Mouse (Mus musculus): Measurements from ENCODE around the gene Rbfox1. TPM values are rescaled to one million over a fixed set of nuclear protein-coding genes. Genes with fewer than 3 reads are reported as not detected.

Rbfox1 gene
- polyA plus RNA-seq, 1 experiment from 2014 or later, result 1.6 TPM

DNA sequence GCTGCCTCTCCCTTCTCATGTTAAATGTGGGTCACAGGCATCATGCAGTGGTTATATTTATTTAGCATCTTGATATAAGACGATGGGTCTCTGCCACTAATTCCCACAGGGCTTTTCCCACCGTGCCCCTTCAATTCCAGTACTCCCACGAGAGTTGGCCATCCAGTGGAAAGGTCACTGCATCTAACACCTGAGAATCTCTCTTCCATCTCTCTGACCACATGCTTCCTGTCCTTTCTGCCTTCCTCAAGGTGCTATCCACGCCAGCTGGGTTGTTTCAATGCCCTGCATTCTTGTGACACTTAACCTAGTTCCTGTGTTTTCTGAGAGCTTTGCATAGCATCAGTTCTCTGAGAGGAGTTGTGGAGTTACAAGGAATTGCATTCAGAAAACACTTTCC lies 1112.0 kb downstream of the Rbfox1 start:
- H3K9me3 ChIP-seq (ENCODE audit: control insufficient read depth, low read length), result no peaks in the 10 kb centered on the region
- no peak overlapping the region for H3K27ac ChIP-seq (ENCODE audit: low read length)
- ATAC-seq (ENCODE audit: low read depth), result no peak
- no peak overlapping the region for H3K9ac ChIP-seq (ENCODE audit: low read length)
- no peaks in the 10 kb centered on the region for H3K27me3 ChIP-seq (ENCODE audit: control insufficient read depth, insufficient read depth, low read depth, low read length)
- H3K4me1 ChIP-seq (replicated peaks; ENCODE audit: control insufficient read depth, insufficient read depth, low read length), result no peaks in the 10 kb centered on the region
- 36% methylated on average over 4 of the region's 4 CpGs for WGBS
- H3K36me3 ChIP-seq (ENCODE audit: control insufficient read depth, insufficient read depth, low read length), result no peaks in the 10 kb centered on the region
- no peak overlapping the region for H3K4me3 ChIP-seq (ENCODE audit: low read length)
- no peak overlapping the region for H3K4me2 ChIP-seq (ENCODE audit: low read depth, low read length)

GRCm38 (mm10) chr16:6997834-6998233 lies 1112.7 kb downstream of the Rbfox1 start:
- Histone ChIP-seq H3K27ac (ENCODE audit: low read length) (no peak overlapping the region), H3K27me3 (ENCODE audit: control insufficient read depth, insufficient read depth, low read depth, low read length) (no peaks in the 10 kb centered on the region), H3K4me3 (ENCODE audit: low read length) (no peak overlapping the region), H3K4me1 (replicated peaks; ENCODE audit: control insufficient read depth, insufficient read depth, low read length) (no peaks in the 10 kb centered on the region), H3K9ac (ENCODE audit: low read length) (no peak overlapping the region), H3K9me3 (ENCODE audit: control insufficient read depth, low read length) (no peaks in the 10 kb centered on the region), H3K36me3 (ENCODE audit: control insufficient read depth, insufficient read depth, low read length) (no peaks in the 10 kb centered on the region), H3K4me2 (ENCODE audit: low read depth, low read length) (no peak overlapping the region)
- 61% methylated on average over 7 of the region's 7 CpGs for WGBS
- no peak for ATAC-seq (ENCODE audit: low read depth)

GRCm38 (mm10) chr16:7004565-7004964 lies 1119.4 kb downstream of the Rbfox1 start:
- no peaks in the 10 kb centered on the region for H3K27me3 ChIP-seq (ENCODE audit: control insufficient read depth, insufficient read depth, low read depth, low read length)
- no peaks in the 10 kb centered on the region for H3K9me3 ChIP-seq (ENCODE audit: control insufficient read depth, low read length)
- no peak overlapping the region for H3K4me2 ChIP-seq (ENCODE audit: low read depth, low read length)
- no peak for ATAC-seq (ENCODE audit: low read depth)
- WGBS, result 90% methylated on average over 3 of the region's 3 CpGs
- no peak overlapping the region for H3K9ac ChIP-seq (ENCODE audit: low read length)
- H3K27ac ChIP-seq (ENCODE audit: low read length), result no peak overlapping the region
- no peaks in the 10 kb centered on the region for H3K36me3 ChIP-seq (ENCODE audit: control insufficient read depth, insufficient read depth, low read length)
- H3K4me3 ChIP-seq (ENCODE audit: low read length), result no peak overlapping the region
- no peaks in the 10 kb centered on the region for H3K4me1 ChIP-seq (replicated peaks; ENCODE audit: control insufficient read depth, insufficient read depth, low read length)

DNA sequence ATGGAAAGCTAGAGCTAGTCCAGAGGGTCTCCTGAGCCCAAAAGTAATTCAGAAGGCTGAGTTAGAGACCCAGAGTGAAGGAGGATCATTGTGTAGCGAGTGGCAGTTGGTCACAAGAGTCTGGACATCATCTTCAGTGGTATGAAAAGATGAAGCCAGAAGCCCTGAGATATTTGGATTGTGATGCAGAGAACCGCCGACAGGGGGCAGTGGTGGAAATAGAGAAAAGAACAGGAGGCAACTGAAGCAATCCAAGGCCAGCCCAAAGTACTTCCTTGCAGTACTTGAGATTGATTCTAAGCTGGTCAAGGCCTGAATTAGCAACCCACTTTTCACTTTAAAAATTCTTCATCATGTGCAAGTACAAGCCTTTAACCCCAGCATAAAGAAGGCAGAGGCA lies 1120.3 kb downstream of the Rbfox1 start:
- H3K4me1 ChIP-seq (replicated peaks; ENCODE audit: control insufficient read depth, insufficient read depth, low read length), result no peaks in the 10 kb centered on the region
- no peaks in the 10 kb centered on the region for H3K27me3 ChIP-seq (ENCODE audit: control insufficient read depth, insufficient read depth, low read depth, low read length)
- ATAC-seq (ENCODE audit: low read depth), result no peak
- no peaks in the 10 kb centered on the region for H3K36me3 ChIP-seq (ENCODE audit: control insufficient read depth, insufficient read depth, low read length)
- H3K27ac ChIP-seq (ENCODE audit: low read length), result no peak overlapping the region
- no peak overlapping the region for H3K4me2 ChIP-seq (ENCODE audit: low read depth, low read length)
- H3K9ac ChIP-seq (ENCODE audit: low read length), result no peak overlapping the region
- H3K9me3 ChIP-seq (ENCODE audit: control insufficient read depth, low read length), result no peaks in the 10 kb centered on the region
- 14% methylated on average over 3 of the region's 3 CpGs for WGBS
- H3K4me3 ChIP-seq (ENCODE audit: low read length), result no peak overlapping the region

- Histone ChIP-seq H3K9me3 (ENCODE audit: control insufficient read depth, low read length) (no peaks in the 10 kb centered on the region), H3K36me3 (ENCODE audit: control insufficient read depth, insufficient read depth, low read length) (no peaks in the 10 kb centered on the region), H3K9ac (ENCODE audit: low read length) (no peak overlapping the region), H3K27me3 (ENCODE audit: control insufficient read depth, insufficient read depth, low read depth, low read length) (no peaks in the 10 kb centered on the region), H3K4me3 (ENCODE audit: low read length) (no peak overlapping the region), H3K4me2 (ENCODE audit: low read depth, low read length) (no peak overlapping the region), H3K4me1 (replicated peaks; ENCODE audit: control insufficient read depth, insufficient read depth, low read length) (no peaks in the 10 kb centered on the region), H3K27ac (ENCODE audit: low read length) (no peak overlapping the region)
- ATAC-seq (ENCODE audit: low read depth), result no peak
- 77% methylated on average over 7 of the region's 7 CpGs for WGBS
Observed at GRCm38 (mm10) chr16:7017310-7017709, 1132.2 kb downstream of the Rbfox1 start.

DNA sequence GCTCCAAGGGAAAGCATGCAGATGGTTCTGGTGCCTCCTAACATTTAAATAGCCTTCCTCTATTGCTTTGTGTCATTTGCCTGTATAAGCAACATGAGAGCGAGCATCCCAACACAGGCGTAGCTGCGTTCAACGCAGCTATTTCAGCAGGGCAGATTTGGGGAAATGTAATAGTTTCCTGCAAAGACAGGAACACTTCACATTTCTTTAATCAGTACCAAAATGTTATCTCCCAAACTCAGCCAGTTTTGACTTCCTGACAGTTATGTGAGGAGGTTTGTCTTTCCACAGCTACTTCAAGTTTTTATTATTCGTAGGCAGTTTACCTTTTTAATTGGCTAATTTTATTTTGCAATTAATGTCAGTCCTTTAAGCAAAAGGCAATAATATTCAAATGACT lies 1149.1 kb downstream of the Rbfox1 start:
- no peak overlapping the region for H3K4me2 ChIP-seq (ENCODE audit: low read depth, low read length)
- no peak overlapping the region for H3K4me3 ChIP-seq (ENCODE audit: low read length)
- WGBS, result 68% methylated on average over 5 of the region's 5 CpGs
- no peaks in the 10 kb centered on the region for H3K9me3 ChIP-seq (ENCODE audit: control insufficient read depth, low read length)
- no peak overlapping the region for H3K27ac ChIP-seq (ENCODE audit: low read length)
- H3K36me3 ChIP-seq (ENCODE audit: control insufficient read depth, insufficient read depth, low read length), result no peaks in the 10 kb centered on the region
- no peaks in the 10 kb centered on the region for H3K4me1 ChIP-seq (replicated peaks; ENCODE audit: control insufficient read depth, insufficient read depth, low read length)
- no peak overlapping the region for H3K9ac ChIP-seq (ENCODE audit: low read length)
- no peak for ATAC-seq (ENCODE audit: low read depth)
- H3K27me3 ChIP-seq (ENCODE audit: control insufficient read depth, insufficient read depth, low read depth, low read length), result peaks cover 15% of the 10 kb centered on the region

- Histone ChIP-seq H3K36me3 (ENCODE audit: control insufficient read depth, insufficient read depth, low read length) (no peaks in the 10 kb centered on the region), H3K4me2 (ENCODE audit: low read depth, low read length) (no peak overlapping the region), H3K4me1 (replicated peaks; ENCODE audit: control insufficient read depth, insufficient read depth, low read length) (no peaks in the 10 kb centered on the region), H3K9me3 (ENCODE audit: control insufficient read depth, low read length) (no peaks in the 10 kb centered on the region), H3K27me3 (ENCODE audit: control insufficient read depth, insufficient read depth, low read depth, low read length) (peaks cover 24% of the 10 kb centered on the region), H3K4me3 (ENCODE audit: low read length) (no peak overlapping the region), H3K27ac (ENCODE audit: low read length) (no peak overlapping the region), H3K9ac (ENCODE audit: low read length) (no peak overlapping the region)
- ATAC-seq (ENCODE audit: low read depth), result no peak
- WGBS, result 62% methylated on average over 3 of the region's 3 CpGs
Observed at GRCm38 (mm10) chr16:7036566-7036965, 1151.4 kb downstream of the Rbfox1 start.

DNA sequence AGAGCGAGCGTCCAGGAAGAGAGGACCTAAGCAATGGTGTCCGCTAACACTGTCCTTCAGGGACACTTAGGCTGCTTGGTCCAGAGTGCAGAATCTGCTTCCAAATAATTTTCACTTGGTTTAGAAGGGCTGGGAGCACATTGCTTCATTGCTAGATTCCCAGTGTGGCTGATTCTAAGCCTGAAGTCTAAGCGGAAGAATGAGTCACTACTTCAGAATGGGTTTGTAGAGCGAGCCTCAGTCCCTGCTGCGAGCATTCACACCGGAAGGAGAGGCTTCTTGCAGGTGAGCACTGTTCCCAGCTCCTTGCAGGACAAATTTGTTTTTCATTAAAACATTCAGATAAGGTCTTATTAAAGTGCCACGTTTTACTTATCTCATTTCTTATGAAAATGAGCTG lies 1151.8 kb downstream of the Rbfox1 start:
- Histone ChIP-seq H3K27me3 (ENCODE audit: control insufficient read depth, insufficient read depth, low read depth, low read length) (peaks cover 24% of the 10 kb centered on the region), H3K4me3 (ENCODE audit: low read length) (no peak overlapping the region), H3K9ac (ENCODE audit: low read length) (no peak overlapping the region), H3K4me1 (replicated peaks; ENCODE audit: control insufficient read depth, insufficient read depth, low read length) (no peaks in the 10 kb centered on the region), H3K9me3 (ENCODE audit: control insufficient read depth, low read length) (no peaks in the 10 kb centered on the region), H3K36me3 (ENCODE audit: control insufficient read depth, insufficient read depth, low read length) (no peaks in the 10 kb centered on the region), H3K4me2 (ENCODE audit: low read depth, low read length) (no peak overlapping the region), H3K27ac (ENCODE audit: low read length) (no peak overlapping the region)
- WGBS, result 49% methylated on average over 8 of the region's 8 CpGs
- no peak for ATAC-seq (ENCODE audit: low read depth)

GRCm38 (mm10) chr16:7038639-7039260 lies 1153.6 kb downstream of the Rbfox1 start:
- H3K9ac ChIP-seq (ENCODE audit: low read length), result no peak overlapping the region

More at GRCm38 (mm10) chr16:7038639-7039260, 1153.6 kb downstream of the Rbfox1 start:
- Histone ChIP-seq H3K9me3 (ENCODE audit: control insufficient read depth, low read length) (no peaks in the 10 kb centered on the region), H3K4me2 (ENCODE audit: low read depth, low read length) (peak overlapping the region; percentile 41), H3K36me3 (ENCODE audit: control insufficient read depth, insufficient read depth, low read length) (no peaks in the 10 kb centered on the region), H3K27me3 (ENCODE audit: control insufficient read depth, insufficient read depth, low read depth, low read length) (peaks cover 24% of the 10 kb centered on the region), H3K4me1 (replicated peaks; ENCODE audit: control insufficient read depth, insufficient read depth, low read length) (no peaks in the 10 kb centered on the region), H3K27ac (ENCODE audit: low read length) (no peak overlapping the region), H3K4me3 (ENCODE audit: low read length) (peak overlapping the region; percentile 9; the same call in 1 of the 2 replicates)
- no peak for ATAC-seq (ENCODE audit: low read depth)
- under 1% methylated on average over 18 of the region's 18 CpGs for WGBS

All from lung, embryonic 16.5 days (tissue).